9 mouse cellular contexts compared by ENCODE assay signal in genomic region chr3:141931372-141932092, GRCm38 (mm10).
DNase-seq lines count a peak whose midpoint lies in the region; ATAC-seq and TF ChIP-seq lines count a peak whose summit lies in the region.
"Had no signal": no experiment of that assay in that cellular context is flagged by ENCODE, and none has a peak within 500 bp of the region (broad histone marks: within the 10 kb centered on the region; RNA-seq: fewer than 3 reads in every experiment).

No protein-coding gene starts in this region.

- H3K4me3 ChIP-seq in liver, embryonic 12.5 days: no peak overlapping the region
- no peak overlapping the region for H3K4me3 ChIP-seq in liver, postnatal 0 days (ENCODE audit: low read depth, low read length)
- peak overlapping the region; percentile 49 for H3K4me3 ChIP-seq in hindbrain, embryonic 10.5 days
- no peak overlapping the region for H3K4me3 ChIP-seq in lung, postnatal 0 days (ENCODE audit: low read depth, low read length)
- H3K4me3 ChIP-seq: erythroblast, embryonic 14.5 days had no signal

- no peaks in the 10 kb centered on the region for H3K9me3 ChIP-seq in liver, embryonic 12.5 days (replicated peaks)
- no peaks in the 10 kb centered on the region for H3K9me3 ChIP-seq in liver, postnatal 0 days (ENCODE audit: low read length)
- no peaks in the 10 kb centered on the region for H3K9me3 ChIP-seq in hindbrain, embryonic 10.5 days
- no peaks in the 10 kb centered on the region for H3K9me3 ChIP-seq in lung, postnatal 0 days (ENCODE audit: low read length)

- TF ChIP-seq EP300 in liver, postnatal 0 days (IDR thresholded peaks at IDR 0.05; ENCODE audit: low read depth): no peak
- TF ChIP-seq EP300 in lung, postnatal 0 days (IDR thresholded peaks at IDR 0.05): no peak

- peak; percentile 10 for DNase-seq in adrenal gland, postnatal 10 days
- no peak for DNase-seq in adrenal gland, postnatal 25 days
- no peak for DNase-seq in liver, postnatal 0 days
- DNase-seq in hindbrain, embryonic 10.5 days (ENCODE audit: low spot score): peak; percentile 75
- peak; percentile 35 for DNase-seq in lung, postnatal 0 days (ENCODE audit: low spot score)
- peak; percentile 69 for DNase-seq in retina, postnatal 1 day
- no peak for DNase-seq in adrenal gland, adult 18-20 months (ENCODE audit: low spot score in 2 of 2)

- WGBS in liver, embryonic 12.5 days (ENCODE audit: insufficient replicate concordance): 4% methylated on average over 10 of the region's 10 CpGs
- WGBS in liver, postnatal 0 days (ENCODE audit: insufficient replicate concordance): 6% methylated on average over 10 of the region's 10 CpGs
- under 1% methylated on average over 10 of the region's 10 CpGs for WGBS in hindbrain, embryonic 10.5 days
- 12% methylated on average over 10 of the region's 10 CpGs for WGBS in lung, postnatal 0 days

- H3K4me1 ChIP-seq in liver, embryonic 12.5 days: no peaks in the 10 kb centered on the region; the same call in 1 of the 2 replicates
- H3K4me1 ChIP-seq in liver, postnatal 0 days (ENCODE audit: insufficient read depth): no peaks in the 10 kb centered on the region
- peaks cover 80% of the 10 kb centered on the region for H3K4me1 ChIP-seq in hindbrain, embryonic 10.5 days (replicated peaks)
- no peaks in the 10 kb centered on the region for H3K4me1 ChIP-seq in lung, postnatal 0 days (ENCODE audit: insufficient read depth, low read depth, low read length)

- no peak for ATAC-seq in liver, embryonic 12.5 days
- ATAC-seq in liver, postnatal 0 days: no peak
- peak; percentile 52 for ATAC-seq in lung, postnatal 0 days

- no peaks in the 10 kb centered on the region for H3K27me3 ChIP-seq in liver, embryonic 12.5 days (replicated peaks)
- no peaks in the 10 kb centered on the region for H3K27me3 ChIP-seq in liver, postnatal 0 days (ENCODE audit: insufficient read depth, low read length)
- H3K27me3 ChIP-seq in hindbrain, embryonic 10.5 days (ENCODE audit: insufficient read depth, poor library complexity, severe bottlenecking): no peaks in the 10 kb centered on the region
- no peaks in the 10 kb centered on the region for H3K27me3 ChIP-seq in lung, postnatal 0 days (replicated peaks; ENCODE audit: insufficient read depth, low read length)

- H3K36me3 ChIP-seq in liver, embryonic 12.5 days: no peaks in the 10 kb centered on the region
- H3K36me3 ChIP-seq in liver, postnatal 0 days (replicated peaks; ENCODE audit: insufficient read depth, low read length): no peaks in the 10 kb centered on the region
- no peaks in the 10 kb centered on the region for H3K36me3 ChIP-seq in hindbrain, embryonic 10.5 days
- H3K36me3 ChIP-seq in lung, postnatal 0 days (ENCODE audit: insufficient read depth, low read length): no peaks in the 10 kb centered on the region

- no peak overlapping the region for H3K27ac ChIP-seq in liver, embryonic 12.5 days
- no peak overlapping the region for H3K27ac ChIP-seq in liver, postnatal 0 days (ENCODE audit: low read depth)
- peak overlapping the region; percentile 87 for H3K27ac ChIP-seq in hindbrain, embryonic 10.5 days
- H3K27ac ChIP-seq in lung, postnatal 0 days (ENCODE audit: low read length): no peak overlapping the region

- no peak for TF ChIP-seq CTCF in liver, postnatal 0 days (IDR thresholded peaks at IDR 0.05; ENCODE audit: low read depth)
- TF ChIP-seq CTCF in lung, postnatal 0 days (IDR thresholded peaks at IDR 0.05): no peak

- no peak overlapping the region for H3K9ac ChIP-seq in liver, embryonic 12.5 days
- no peak overlapping the region for H3K9ac ChIP-seq in liver, postnatal 0 days (replicated peaks)
- H3K9ac ChIP-seq in lung, postnatal 0 days (replicated peaks; ENCODE audit: low read depth): no peak overlapping the region

- peak overlapping the region; percentile 25; the same call in 1 of the 2 replicates for H3K4me2 ChIP-seq in liver, embryonic 12.5 days
- H3K4me2 ChIP-seq in liver, postnatal 0 days (ENCODE audit: low read depth, low read length): no peak overlapping the region
- peak overlapping the region; percentile 41 for H3K4me2 ChIP-seq in lung, postnatal 0 days (replicated peaks; ENCODE audit: low read depth, low read length)

Comparison
In these comparisons a context has a peak if more than half of its experiments do, and no peak if none do; other contexts are left out.
1. DNase-seq: peak in adrenal gland, postnatal 10 days (single experiment), hindbrain, embryonic 10.5 days (single experiment), lung, postnatal 0 days (single experiment) and retina, postnatal 1 day (single experiment); none in adrenal gland, postnatal 25 days (single experiment), liver, postnatal 0 days (single experiment) and adrenal gland, adult 18-20 months (0 of 2).